Mouse (Mus musculus): ENCODE measurements around the gene Dnase2a. TPM values are rescaled to one million over a fixed set of nuclear protein-coding genes. Genes with fewer than 3 reads are reported as not detected.
A peak's percentile ranks its signal among the peaks of the same experiment; 100 is the strongest.
"Not testable (repeated sequence)": the region's sequence is repeated elsewhere in the genome, so short reads cannot be mapped to it uniquely, and the experiment has no call there.

Dnase2a gene
- total RNA-seq, 2 experiments from 2014 or later, result 10.4 to 11.5 TPM

DNA sequence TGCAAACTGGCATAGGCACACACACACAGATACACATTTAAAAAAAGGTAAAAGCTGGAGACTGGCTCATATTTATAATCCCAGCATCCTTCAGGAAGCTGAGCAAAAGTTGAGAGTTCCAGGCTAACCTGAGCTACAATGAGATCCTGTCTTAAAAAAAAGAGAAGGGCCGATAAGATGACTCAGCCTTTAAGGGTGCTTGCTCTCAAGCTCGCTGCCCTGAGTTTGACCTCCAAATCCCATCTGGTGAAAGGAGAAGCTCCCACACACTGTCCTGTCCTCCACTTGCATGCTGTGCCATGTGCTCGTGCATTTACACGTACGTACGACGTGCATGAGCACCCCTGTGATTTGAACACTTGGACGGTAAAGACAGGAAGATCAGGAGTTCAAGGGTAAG, 867 bp upstream of the Dnase2a start:
- no peak for DNase-seq (ENCODE audit: low spot score in 2 of 2)

DNA sequence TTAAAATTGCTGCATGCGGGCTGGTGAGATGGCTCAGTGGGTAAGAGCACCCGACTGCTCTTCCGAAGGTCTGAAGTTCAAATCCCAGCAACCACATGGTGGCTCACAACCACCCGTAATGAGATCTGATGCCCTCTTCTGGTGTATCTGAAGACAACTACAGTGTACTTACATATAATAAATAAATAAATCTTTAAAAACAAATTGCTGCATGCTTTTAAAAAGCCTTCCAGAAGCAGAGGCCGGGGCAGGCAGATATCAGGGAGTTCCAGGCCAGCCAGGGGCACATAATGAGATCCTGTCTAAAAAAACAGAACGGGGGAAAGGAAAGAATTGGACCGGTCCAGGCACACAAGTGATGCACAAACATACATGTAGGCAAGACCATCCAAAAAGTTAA, 381 bp upstream of the Dnase2a start:
- not testable (repeated sequence) for DNase-seq (ENCODE audit: low spot score in 2 of 2)

DNA sequence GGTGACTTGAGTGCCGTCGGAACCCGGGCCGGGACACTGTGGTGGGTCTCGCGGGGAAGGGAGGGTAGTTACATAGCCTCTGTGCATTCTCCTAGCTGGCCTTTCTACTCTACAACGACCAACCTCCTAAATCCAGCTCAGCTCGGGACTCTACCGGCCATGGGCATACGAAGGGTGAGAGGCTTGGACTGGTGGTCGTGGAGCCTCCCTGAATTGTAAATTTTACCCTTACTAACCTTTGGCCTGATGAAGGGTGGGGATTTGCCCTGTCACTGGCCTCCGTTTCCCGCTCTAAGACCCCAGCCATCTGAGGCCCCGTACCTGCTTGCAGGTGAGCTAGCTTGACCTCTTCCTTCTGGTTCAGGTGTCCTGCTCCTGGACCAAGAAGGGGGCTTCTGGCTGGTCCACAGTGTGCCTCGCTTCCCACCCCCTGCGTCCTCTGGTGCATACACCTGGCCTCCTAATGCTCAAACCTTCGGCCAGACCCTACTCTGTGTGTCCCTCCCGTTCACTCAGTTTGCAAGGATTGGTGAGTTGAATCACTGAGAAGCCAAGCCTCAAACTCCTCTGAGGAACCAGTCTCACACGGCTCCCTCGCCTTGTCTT, 905 bp downstream of the Dnase2a start:
- no peak for DNase-seq (ENCODE audit: low spot score in 2 of 2)

GRCm38 (mm10) chr8:84909949-84910348, 1.6 kb downstream of the Dnase2a start:
- no peak for DNase-seq (ENCODE audit: low spot score in 2 of 2)

DNA sequence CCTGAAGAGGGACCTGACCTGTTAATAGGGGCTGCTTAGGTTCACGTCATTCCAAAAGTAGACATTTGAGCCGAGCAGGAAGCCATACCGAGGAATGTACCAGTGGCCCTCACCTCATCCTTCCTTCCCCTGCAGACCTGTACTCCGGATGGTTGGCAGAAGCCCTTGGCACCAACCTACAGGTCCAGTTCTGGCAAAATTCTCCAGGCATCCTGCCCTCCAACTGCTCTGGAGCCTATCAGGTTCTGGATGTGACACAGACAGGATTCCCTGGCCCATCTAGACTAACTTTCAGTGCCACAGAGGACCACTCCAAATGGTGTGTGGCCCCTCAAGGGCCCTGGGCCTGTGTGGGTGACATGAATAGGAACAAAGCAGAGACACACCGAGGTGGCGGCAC, 2.2 kb downstream of the Dnase2a start:
- no peak for DNase-seq (ENCODE audit: low spot score in 2 of 2)

DNA sequence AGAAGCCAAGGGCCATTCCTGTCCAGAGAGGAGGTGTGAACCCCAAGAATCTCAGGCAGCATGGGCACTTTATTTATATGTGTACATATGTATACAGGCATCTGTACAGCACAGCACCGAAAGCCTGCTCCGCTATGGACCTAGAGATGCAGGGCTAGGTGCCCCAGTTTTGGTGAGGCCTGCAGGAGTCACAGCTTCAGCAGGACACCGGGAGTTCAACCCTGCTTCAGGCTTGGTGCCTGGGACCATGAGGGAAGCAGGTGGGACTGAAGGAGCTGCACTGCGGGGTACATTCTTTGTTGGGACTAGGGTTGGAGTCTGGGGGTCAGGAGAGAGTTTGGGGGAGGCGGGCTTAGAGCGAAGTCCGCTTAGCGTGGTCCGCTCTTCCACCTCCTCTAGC, 3.5 kb downstream of the Dnase2a start:
- DNase-seq (ENCODE audit: low spot score in 2 of 2), result no peak

DNA sequence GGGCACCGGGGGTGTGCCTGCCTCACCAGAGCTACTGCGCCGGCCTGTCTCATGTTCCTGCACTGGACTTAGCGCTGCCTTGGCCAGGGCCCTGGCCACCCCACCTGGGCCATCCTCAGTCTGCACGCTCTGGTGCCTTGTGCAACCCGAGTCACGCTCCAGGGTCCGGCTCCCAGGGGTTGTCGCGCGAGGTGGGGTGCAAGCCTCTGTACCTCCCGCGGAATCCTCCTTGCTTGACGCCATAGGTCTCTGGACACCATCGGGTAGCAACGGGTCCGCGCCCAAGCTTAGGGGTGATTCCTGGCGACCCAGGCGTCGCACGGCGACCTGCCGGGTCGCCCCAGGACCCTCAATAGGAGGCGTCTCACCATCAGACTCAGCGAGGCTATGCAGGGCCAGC, 4.0 kb downstream of the Dnase2a start:
- no peak for DNase-seq (ENCODE audit: low spot score in 2 of 2)

DNA sequence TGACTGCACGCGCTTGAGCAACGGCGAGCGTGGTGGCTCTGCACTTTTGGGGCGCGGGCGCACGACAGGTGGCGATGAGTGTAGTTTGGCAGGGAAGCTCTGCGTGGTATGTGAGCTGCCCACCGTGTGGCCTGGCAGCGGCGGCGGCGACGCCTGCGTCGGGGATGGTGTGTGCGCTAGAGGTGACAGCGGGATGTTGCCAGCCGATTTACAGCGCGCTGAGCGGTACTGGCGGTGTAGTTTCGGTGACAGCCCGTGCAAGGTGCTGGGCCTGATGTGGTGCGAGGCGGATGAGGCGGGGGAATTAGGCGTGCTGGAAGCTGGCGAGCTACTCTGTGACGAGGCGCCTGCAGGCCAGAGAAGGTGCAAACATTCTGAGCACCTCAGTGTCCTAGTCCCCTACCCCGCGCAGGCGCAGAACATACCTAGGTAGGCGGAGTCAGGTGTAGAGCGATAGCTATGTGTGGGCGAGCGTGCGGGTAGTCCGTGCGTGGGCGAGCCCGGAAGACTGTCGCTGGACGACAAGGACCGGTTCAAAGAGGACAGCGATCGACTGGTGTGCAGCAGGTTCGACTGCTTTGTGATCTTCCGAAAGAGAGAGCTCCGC, 4.6 kb downstream of the Dnase2a start:
- DNase-seq (ENCODE audit: low spot score in 2 of 2), result peak in 1 of 2 experiments; percentile 37

GRCm38 (mm10) chr8:84913502-84913900, 5.1 kb downstream of the Dnase2a start:
- DNase-seq (ENCODE audit: low spot score in 2 of 2), result no peak

DNA sequence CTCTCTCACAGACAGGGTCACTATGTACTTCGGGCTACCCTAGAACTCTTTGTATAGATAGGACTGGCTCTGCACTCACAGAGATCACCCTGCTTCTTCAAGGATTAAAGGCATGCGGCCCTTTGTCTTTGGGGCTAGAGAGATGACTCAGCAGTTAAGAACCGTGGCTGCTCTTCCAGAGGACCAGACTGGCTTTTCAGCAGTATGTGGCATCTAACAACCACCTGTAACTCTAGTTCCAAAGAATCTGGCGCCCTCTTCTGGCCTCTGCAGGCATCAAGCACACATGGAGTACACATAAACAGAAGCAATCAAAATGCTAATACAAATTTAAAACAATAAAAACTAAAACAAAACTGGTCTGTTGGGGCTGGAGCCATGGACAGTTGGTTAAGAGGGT, 5.6 kb downstream of the Dnase2a start:
- no peak for DNase-seq (ENCODE audit: low spot score in 2 of 2)

DNA sequence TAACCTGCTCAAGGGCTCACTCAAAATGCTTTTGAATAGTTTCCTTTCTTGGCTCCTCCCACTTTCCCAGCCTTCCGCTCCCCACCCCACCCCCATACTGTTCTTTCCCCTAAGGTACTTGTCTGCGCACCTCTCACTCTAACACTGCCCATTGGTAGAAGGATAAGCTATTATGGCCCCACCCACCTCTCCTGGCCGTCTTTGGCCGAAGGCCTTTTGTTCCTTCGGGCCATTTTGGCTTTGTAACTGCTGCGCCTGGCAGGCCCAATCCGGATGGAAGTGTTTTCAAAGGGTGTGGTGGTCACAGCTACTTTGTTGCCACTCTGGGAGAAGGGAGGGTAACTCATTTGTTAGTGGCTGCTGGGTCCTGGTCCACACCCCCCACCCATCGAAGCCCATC, 6.9 kb downstream of the Dnase2a start:
- no peak for DNase-seq (ENCODE audit: low spot score in 2 of 2)

DNA sequence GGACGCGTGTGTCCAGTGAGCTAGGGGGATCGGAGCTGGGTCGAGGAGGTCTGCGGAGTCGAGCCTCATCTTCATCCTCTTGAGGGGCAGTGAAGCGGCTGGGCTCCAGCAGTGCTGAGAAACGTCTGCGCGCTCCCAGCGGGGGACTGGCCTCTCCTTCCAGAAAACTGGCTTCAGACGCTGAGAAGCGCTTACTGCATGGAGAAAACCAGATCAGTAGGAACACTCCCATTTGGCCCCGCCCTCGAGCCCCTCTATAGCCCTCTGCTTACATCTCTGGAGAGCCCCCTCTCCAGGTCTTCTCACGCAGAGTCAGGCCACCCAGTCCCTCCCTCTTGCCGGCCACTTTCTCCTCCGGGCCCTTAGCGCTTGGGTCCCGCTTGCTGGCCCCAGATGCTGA, 9.4 kb downstream of the Dnase2a start:
- DNase-seq (ENCODE audit: low spot score in 2 of 2), result no peak

DNA sequence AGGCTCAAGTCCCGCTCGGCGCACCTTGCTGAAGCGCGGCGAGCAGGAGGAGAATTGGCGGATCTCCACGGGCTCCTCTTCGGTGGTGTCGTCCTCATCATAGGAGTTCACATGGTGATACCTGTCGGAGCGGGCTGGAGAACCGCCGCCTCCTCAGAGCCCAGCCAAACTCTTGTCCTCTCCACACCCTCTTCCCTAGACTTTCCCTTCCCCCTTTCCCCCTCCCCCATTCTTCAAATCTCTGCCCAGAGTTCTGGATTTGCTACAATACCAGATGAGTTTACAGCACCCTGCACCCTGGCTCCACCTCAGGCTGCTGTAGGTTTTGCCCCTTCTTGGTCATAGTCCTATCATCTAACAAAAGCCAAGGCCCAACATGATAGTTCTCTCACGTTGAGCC, 10.3 kb downstream of the Dnase2a start:
- DNase-seq (ENCODE audit: low spot score in 2 of 2), result no peak

GRCm38 (mm10) chr8:84921596-84921995, 13.2 kb downstream of the Dnase2a start:
- no peak for DNase-seq (ENCODE audit: low spot score in 2 of 2)

GRCm38 (mm10) chr8:84925557-84925956, 17.2 kb downstream of the Dnase2a start:
- DNase-seq (ENCODE audit: low spot score in 2 of 2), result no peak

GRCm38 (mm10) chr8:84927513-84927912, 19.2 kb downstream of the Dnase2a start:
- no peak for DNase-seq (ENCODE audit: low spot score in 2 of 2)

DNA sequence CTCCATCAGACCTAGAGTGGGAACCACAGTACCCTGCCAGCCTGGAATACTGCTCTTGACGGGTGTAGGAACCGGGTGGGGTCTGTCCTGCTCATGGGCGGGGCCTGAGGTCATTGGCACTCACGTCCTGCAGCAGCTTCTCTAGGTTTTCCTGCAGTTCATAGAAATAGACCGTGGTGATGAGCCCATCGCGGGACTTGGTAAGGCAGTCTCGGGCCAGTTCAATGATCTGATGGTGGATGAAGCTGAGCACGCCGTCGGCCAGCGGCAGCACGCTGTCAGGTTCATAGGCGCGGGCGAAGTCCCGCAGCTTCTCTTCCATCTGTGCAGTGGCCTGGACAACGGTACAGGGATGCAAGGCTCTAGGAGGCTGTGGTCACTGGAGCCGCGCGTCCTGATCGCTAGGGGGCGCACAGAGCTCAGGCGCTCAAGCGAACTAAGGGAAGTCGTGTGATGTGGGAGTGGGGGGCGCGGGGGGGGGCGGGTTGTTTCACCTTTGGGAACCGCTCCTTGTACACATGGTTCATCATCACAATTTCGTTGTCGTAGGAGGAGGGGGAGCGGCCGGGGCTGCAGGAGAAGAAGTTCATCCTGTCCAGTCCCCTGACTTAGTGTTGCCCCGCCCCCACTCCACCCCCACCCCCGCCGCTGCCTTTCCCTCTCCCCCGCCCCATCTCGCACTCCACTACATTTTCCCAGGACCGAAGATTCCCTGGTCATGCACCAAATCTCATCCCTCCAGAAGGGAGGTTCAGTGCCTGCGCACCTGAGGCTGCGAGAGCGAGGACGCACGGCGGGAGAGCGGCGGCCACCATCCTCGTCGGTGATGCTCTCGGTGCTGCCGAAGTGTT, 20.3 kb downstream of the Dnase2a start:
- DNase-seq (ENCODE audit: low spot score in 2 of 2), result no peak

DNA sequence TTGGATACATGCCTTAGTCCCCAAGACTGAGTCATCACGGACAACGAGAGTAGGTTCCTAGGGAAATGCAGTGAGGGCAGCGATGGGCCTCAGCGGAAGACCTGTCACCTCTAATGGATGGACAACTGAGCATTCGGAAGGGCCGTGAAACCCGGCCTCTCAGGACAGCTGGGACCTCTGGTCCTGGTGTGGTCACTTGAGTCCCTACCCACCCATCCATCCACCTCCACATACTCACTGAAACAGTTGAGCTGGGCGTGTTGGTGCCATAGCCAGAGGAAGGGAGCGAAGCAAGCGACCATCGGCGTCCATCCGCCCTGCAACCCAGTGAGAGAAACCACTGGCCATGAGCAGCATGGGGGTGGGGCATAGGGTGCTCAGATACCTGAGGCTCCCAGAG, 22.2 kb downstream of the Dnase2a start:
- DNase-seq (ENCODE audit: low spot score in 2 of 2), result no peak

DNA sequence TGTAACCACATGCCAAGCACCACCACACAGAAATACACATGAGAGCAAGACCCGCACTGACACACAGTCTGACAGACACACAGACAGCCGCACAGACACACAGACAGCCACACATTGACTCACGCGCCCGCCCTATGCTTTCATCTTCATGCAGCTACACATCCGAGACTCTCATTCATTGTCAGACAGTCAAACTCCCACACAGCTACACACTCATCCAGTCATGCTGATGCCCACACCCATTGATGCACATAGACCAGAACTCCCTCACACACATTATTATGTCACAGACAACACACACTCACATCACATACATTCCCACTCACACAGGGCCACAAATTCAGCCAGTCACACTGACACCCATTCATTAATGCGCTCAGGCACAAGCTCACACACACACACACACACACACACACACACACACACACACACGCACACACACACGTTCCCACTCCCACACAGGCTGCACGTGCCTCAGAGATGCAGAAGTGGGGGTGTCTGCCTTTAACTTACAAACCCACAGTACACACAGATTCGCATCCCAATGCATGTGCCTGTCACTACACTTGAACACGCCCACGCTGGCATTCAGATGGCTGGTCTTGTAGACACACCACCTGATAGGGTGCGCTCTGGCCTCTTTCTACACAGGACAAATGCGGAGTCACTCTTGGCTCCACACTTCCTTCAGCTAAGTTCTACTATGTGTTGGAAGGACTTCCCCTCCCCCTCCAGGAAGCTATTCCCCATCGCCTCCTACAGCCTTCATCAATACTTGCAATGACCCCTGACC, 25.6 kb downstream of the Dnase2a start:
- no peak for DNase-seq (ENCODE audit: low spot score in 2 of 2)

DNA sequence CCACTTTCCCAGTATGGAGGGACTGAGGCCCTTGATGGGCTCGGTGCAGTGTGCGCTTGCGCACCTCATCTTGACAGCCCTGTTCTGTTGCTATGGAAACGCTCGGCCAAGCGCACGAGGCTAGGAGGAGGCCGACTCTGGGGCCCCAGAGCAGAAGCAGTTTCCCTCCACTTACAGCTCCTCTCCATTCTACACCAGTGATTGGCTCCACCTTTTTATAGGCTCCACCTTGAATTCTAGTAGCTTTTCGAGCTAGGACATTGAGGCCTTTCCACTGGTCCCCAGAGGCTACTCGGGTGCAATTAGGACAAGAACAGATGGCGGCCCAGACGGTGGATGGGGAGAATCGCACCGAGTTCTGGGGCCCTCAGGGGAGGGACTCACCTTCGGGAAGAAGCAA, 26.5 kb downstream of the Dnase2a start:
- no peak for DNase-seq (ENCODE audit: low spot score in 2 of 2)

- no peak for DNase-seq (ENCODE audit: low spot score in 2 of 2)
Measured at GRCm38 (mm10) chr8:84935489-84935888, 27.1 kb downstream of the Dnase2a start.
